Mouse (Mus musculus) gastrocnemius, postnatal 10 days (tissue): Measurements from ENCODE around the gene Celf2. TPM values are rescaled to one million over a fixed set of nuclear protein-coding genes. Genes with fewer than 3 reads are reported as not detected.
"Not testable (repeated sequence)": the region's sequence is repeated elsewhere in the genome, so short reads cannot be mapped to it uniquely, and the experiment has no call there.

Source experiments
- DNase-seq: peaks from one replicate; pipeline ENCODE4 v3.0.0; 2021; ENCODE audit warnings: mixed read lengths
- long read RNA-seq, 2 experiments: library from polyadenylated mRNA; stranded (forward); transcript quantifications; one replicate each; pipeline ENCODE4 v2.0.0; 2021
- total RNA-seq, 2 experiments: library from RNA; stranded (reverse); gene quantifications; 2 replicates each; pipeline ENCODE4 v1.2.3; 2021

Celf2 gene
- 10 to 100 TPM; 73.2 to 82.2 TPM for total RNA-seq
- long read RNA-seq, experiment 1, full-length matches to known transcripts: 6 of 99 reads
- long read RNA-seq, experiment 1, partial matches to known transcripts: 11 of 99 reads
- long read RNA-seq, experiment 1, other reads (novel, unspliced or antisense): 82 of 99 reads
- long read RNA-seq, experiment 2, full-length matches to known transcripts: 5 of 77 reads
- long read RNA-seq, experiment 2, partial matches to known transcripts: 10 of 77 reads
- long read RNA-seq, experiment 2, other reads (novel, unspliced or antisense): 62 of 77 reads

GRCm38 (mm10) chr2:7509463-7509862 lies at the start of gene Celf2:
Celf2 (minus strand) TSS chr2:7509563.
- not testable (repeated sequence) for DNase-seq

GRCm38 (mm10) chr2:7555144-7555892 lies 46.0 kb upstream of the Celf2 start:
- no peak for DNase-seq

- no peak for DNase-seq
Observed at GRCm38 (mm10) chr2:7554601-7555000, 45.2 kb upstream of the Celf2 start.

GRCm38 (mm10) chr2:7552887-7553286 lies 43.5 kb upstream of the Celf2 start:
- no peak for DNase-seq

GRCm38 (mm10) chr2:7548886-7549285 lies 39.5 kb upstream of the Celf2 start:
- no peak for DNase-seq

GRCm38 (mm10) chr2:7534615-7535204 lies 25.3 kb upstream of the Celf2 start:
- DNase-seq: no peak

- no peak for DNase-seq
Observed at GRCm38 (mm10) chr2:7534195-7534594, 24.8 kb upstream of the Celf2 start.

- DNase-seq: no peak
Observed at GRCm38 (mm10) chr2:7531185-7531960, 22.0 kb upstream of the Celf2 start.

GRCm38 (mm10) chr2:7530461-7531184 lies 21.3 kb upstream of the Celf2 start:
- no peak for DNase-seq

- DNase-seq: no peak
Observed at GRCm38 (mm10) chr2:7529637-7530036, 20.3 kb upstream of the Celf2 start.

GRCm38 (mm10) chr2:7526696-7527095 lies 17.3 kb upstream of the Celf2 start:
- DNase-seq: no peak

- DNase-seq: no peak
Observed at GRCm38 (mm10) chr2:7519473-7519872, 10.1 kb upstream of the Celf2 start.

GRCm38 (mm10) chr2:7493420-7493819 lies 15.9 kb downstream of the Celf2 start:
- no peak for DNase-seq

GRCm38 (mm10) chr2:7484974-7485373 lies 24.4 kb downstream of the Celf2 start:
- no peak for DNase-seq

GRCm38 (mm10) chr2:7482062-7482461 lies 27.3 kb downstream of the Celf2 start:
- DNase-seq: no peak

GRCm38 (mm10) chr2:7460329-7461056 lies 48.9 kb downstream of the Celf2 start:
- no peak for DNase-seq

GRCm38 (mm10) chr2:7438721-7439282 lies 70.6 kb downstream of the Celf2 start:
- DNase-seq: no peak

- DNase-seq: no peak
Observed at GRCm38 (mm10) chr2:7426481-7426880, 82.9 kb downstream of the Celf2 start.

- no peak for DNase-seq
Observed at GRCm38 (mm10) chr2:7400530-7400929, 108.8 kb downstream of the Celf2 start.

GRCm38 (mm10) chr2:7395935-7396334 lies 113.4 kb downstream of the Celf2 start:
- no peak for DNase-seq

- no peak for DNase-seq
Observed at GRCm38 (mm10) chr2:7395473-7395872, 113.9 kb downstream of the Celf2 start.
